Mouse (Mus musculus): ENCODE measurements around the gene Tspoap1. TPM values are rescaled to one million over a fixed set of nuclear protein-coding genes. Genes with fewer than 3 reads are reported as not detected.

The Tspoap1 gene
- polyA plus RNA-seq, 1 experiment from 2014 or later: 33.0 TPM

GRCm38 (mm10) chr11:87805448-87805847, 45.1 kb downstream of the Tspoap1 start:
- Histone ChIP-seq H3K9ac (no peak overlapping the region), H3K27me3 (0 out of 2 replicates have a peak, but pooled peaks cover 2% of the 10 kb centered on the region), H3K36me3 (replicated peaks) (no peaks in the 10 kb centered on the region), H3K4me3 (replicated peaks) (no peak overlapping the region), H3K4me1 (no peaks in the 10 kb centered on the region), H3K4me2 (no peak overlapping the region), H3K27ac (no peak overlapping the region), H3K9me3 (no peaks in the 10 kb centered on the region)
- WGBS: 56% methylated on average over 1 of the region's 1 CpGs
- no peak for ATAC-seq (ENCODE audit: low FRiP score)

- H3K4me3 ChIP-seq (replicated peaks): no peak overlapping the region
- WGBS: 88% methylated on average over 6 of the region's 6 CpGs
- no peaks in the 10 kb centered on the region for H3K36me3 ChIP-seq (replicated peaks)
- H3K27ac ChIP-seq: no peak overlapping the region
- H3K4me2 ChIP-seq: no peak overlapping the region
- no peaks in the 10 kb centered on the region for H3K27me3 ChIP-seq
- H3K9me3 ChIP-seq: no peaks in the 10 kb centered on the region
- no peak overlapping the region for H3K9ac ChIP-seq
- peaks cover 5% of the 10 kb centered on the region for H3K4me1 ChIP-seq
- no peak for ATAC-seq (ENCODE audit: low FRiP score)
These were observed 47.1 kb downstream of the Tspoap1 start for GRCm38 (mm10) chr11:87807433-87807832.

DNA sequence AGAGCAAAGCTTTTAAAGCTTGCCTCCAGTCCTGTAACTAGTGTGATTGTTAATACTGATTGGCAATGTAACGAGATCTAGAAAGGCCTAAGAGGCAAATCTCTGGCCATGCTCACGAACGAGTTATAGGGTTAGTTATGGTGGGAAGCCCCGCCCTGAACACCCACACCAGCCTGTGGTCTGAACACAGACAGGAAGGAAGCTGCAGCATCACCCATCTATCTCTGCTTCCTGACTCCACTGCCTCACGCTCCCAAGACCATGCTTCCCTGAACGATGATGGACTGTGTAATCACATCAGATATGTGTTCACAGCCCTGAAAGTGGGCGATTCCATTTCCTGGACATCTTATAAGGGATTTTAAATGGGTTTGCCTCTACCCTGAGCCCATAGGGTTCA, 47.9 kb downstream of the Tspoap1 start:
- 83% methylated on average over 7 of the region's 7 CpGs for WGBS

DNA sequence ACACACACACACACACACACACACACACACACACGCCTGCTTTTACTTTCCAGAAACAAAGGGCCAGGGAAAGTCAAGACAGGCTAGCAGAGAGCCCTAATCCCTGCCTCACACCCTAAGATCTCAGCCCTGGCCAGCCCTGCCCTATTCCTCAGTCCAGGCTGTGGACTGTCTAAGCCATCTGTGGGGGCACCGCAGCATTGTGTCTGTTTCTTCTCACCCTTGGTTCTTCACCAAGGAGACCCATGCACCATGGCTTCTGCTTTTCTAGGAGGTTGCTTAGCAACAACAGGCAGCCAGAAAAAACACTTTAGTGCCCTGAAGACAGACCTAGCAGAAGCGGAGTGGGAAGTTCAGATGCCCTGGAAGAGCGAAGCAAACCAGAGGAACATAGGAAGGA, 51.1 kb downstream of the Tspoap1 start:
- no peaks in the 10 kb centered on the region for H3K36me3 ChIP-seq (replicated peaks)
- no peaks in the 10 kb centered on the region for H3K9me3 ChIP-seq
- H3K27ac ChIP-seq: no peak overlapping the region
- H3K4me2 ChIP-seq: no peak overlapping the region
- H3K9ac ChIP-seq: no peak overlapping the region
- no peak for ATAC-seq (ENCODE audit: low FRiP score)
- H3K4me3 ChIP-seq (replicated peaks): no peak overlapping the region
- peaks cover 5% of the 10 kb centered on the region; the same call in 1 of the 2 replicates for H3K27me3 ChIP-seq
- WGBS: 62% methylated on average over 4 of the region's 4 CpGs
- H3K4me1 ChIP-seq: peaks cover 5% of the 10 kb centered on the region

More for the DNA sequence above, 47.9 kb downstream of the Tspoap1 start:
- H3K27ac ChIP-seq: no peak overlapping the region
- ATAC-seq (ENCODE audit: low FRiP score): no peak
- no peaks in the 10 kb centered on the region for H3K36me3 ChIP-seq (replicated peaks)
- H3K9me3 ChIP-seq: no peaks in the 10 kb centered on the region
- peaks cover 5% of the 10 kb centered on the region for H3K4me1 ChIP-seq
- H3K27me3 ChIP-seq: no peaks in the 10 kb centered on the region
- H3K9ac ChIP-seq: no peak overlapping the region
- H3K4me3 ChIP-seq (replicated peaks): no peak overlapping the region
- H3K4me2 ChIP-seq: no peak overlapping the region

GRCm38 (mm10) chr11:87814831-87815230, 54.5 kb downstream of the Tspoap1 start:
- Histone ChIP-seq H3K27me3 (peaks cover 12% of the 10 kb centered on the region; the same call in 1 of the 2 replicates), H3K9ac (no peak overlapping the region), H3K27ac (no peak overlapping the region), H3K9me3 (no peaks in the 10 kb centered on the region), H3K4me2 (no peak overlapping the region), H3K4me3 (replicated peaks) (no peak overlapping the region), H3K36me3 (replicated peaks) (no peaks in the 10 kb centered on the region), H3K4me1 (peaks cover 10% of the 10 kb centered on the region)
- WGBS: 70% methylated on average over 8 of the region's 8 CpGs
- no peak for ATAC-seq (ENCODE audit: low FRiP score)

DNA sequence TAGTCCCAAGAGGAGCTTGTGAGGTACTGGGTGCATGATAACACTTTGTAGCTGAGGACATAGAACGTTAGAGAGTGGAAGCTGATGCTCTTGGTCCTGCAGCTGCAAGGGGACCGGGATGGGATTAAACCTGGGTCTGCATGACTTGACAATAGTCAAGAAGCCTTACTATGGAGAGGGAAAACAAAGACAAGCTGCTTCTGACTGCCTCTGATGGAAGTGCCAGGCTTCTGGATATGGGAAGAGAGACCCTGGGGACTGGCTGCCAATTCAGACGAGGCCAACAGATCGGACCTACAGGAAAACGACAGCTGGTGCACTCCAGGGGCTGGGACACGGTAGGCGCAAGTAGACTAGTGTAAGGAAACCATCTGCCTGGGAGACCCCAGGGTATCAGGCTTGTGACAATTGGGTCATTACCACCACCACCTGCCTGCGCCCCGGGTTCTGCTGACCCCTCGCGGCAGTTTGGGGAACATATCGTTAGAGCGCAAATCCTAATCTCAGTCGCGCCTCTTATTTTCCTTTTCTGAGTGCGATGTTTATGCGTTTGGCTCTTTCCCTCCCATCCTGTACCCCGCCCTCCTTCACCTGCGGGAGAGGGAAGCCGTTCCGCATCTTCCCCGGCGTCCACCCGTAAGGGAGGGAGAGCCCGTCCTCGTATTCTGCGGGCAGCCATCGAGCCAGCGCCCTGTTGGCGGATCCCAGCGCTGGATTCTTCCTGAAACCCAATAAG, 56.5 kb downstream of the Tspoap1 start:
- Histone ChIP-seq H3K4me1 (peaks cover 5% of the 10 kb centered on the region; the same call in 1 of the 2 replicates), H3K27me3 (peaks cover 12% of the 10 kb centered on the region; the same call in 1 of the 2 replicates), H3K4me3 (replicated peaks) (peak overlapping the region; percentile 39), H3K9me3 (no peaks in the 10 kb centered on the region), H3K27ac (peak overlapping the region; percentile 31), H3K4me2 (peak overlapping the region; percentile 63), H3K36me3 (replicated peaks) (no peaks in the 10 kb centered on the region), H3K9ac (peak overlapping the region; percentile 55)
- peak; percentile 82 for ATAC-seq (ENCODE audit: low FRiP score)
- 4% methylated on average over 31 of the region's 31 CpGs for WGBS

GRCm38 (mm10) chr11:87817443-87817773, 57.1 kb downstream of the Tspoap1 start:
- Histone ChIP-seq H3K36me3 (replicated peaks) (no peaks in the 10 kb centered on the region), H3K27ac (no peak overlapping the region), H3K4me1 (peaks cover 5% of the 10 kb centered on the region; the same call in 1 of the 2 replicates), H3K27me3 (peaks cover 12% of the 10 kb centered on the region; the same call in 1 of the 2 replicates), H3K4me2 (peak overlapping the region; percentile 63), H3K9me3 (no peaks in the 10 kb centered on the region), H3K4me3 (replicated peaks) (peak overlapping the region; percentile 39), H3K9ac (peak overlapping the region; percentile 55)
- 34% methylated on average over 4 of the region's 4 CpGs for WGBS
- peak; percentile 17; the same call in 1 of the 2 replicates for ATAC-seq (ENCODE audit: low FRiP score)

GRCm38 (mm10) chr11:87821502-87821901, 61.2 kb downstream of the Tspoap1 start:
- no peak for ATAC-seq (ENCODE audit: low FRiP score)
- no peaks in the 10 kb centered on the region for H3K9me3 ChIP-seq
- 0 out of 2 replicates have a peak, but pooled peaks cover 7% of the 10 kb centered on the region for H3K27me3 ChIP-seq
- 49% methylated on average over 5 of the region's 5 CpGs for WGBS
- H3K9ac ChIP-seq: no peak overlapping the region
- H3K27ac ChIP-seq: no peak overlapping the region
- no peak overlapping the region for H3K4me2 ChIP-seq
- H3K4me1 ChIP-seq: peaks cover 5% of the 10 kb centered on the region; the same call in 1 of the 2 replicates
- H3K36me3 ChIP-seq (replicated peaks): no peaks in the 10 kb centered on the region
- no peak overlapping the region for H3K4me3 ChIP-seq (replicated peaks)

DNA sequence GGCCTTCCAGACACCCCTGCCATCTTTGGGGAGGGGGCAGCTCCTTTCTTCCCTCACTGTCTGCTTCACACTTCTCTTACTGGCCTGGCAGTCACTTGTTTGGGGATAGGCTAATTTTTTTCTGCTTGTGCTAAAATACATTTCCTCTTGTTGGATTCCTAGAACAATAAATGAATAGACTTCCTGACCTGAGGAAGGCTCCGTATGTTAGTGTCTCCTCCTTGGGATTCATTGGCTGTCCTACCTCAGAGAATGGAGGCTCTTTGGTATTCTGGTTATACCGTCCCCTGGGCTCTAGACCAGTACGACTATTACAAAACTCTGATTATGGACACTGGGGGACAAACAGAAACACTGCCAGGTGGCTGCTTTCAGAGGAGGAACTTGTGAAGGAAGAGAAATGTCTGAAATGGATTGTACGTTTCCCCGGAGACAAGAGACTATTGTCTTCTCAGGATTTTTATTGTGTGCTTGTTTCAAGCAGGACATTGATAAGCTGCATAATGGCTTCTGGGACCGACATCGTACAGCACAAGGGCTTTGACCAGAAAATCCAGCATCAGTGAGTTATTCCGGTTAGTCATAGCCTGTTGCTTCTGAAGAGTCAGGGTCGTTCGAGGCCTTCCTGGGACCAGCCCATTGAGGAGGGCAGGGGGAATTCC, 68.0 kb downstream of the Tspoap1 start, which contains the start of gene Lpo:
TSS of gene Lpo (minus strand) at position 51 of the 662 bp plus-strand sequence.
- H3K4me2 ChIP-seq: no peak within 1 kb of the TSS
- no peak within 1 kb of the TSS for H3K9ac ChIP-seq
- no peak within 1 kb of the TSS for H3K4me3 ChIP-seq (replicated peaks)
- WGBS: 28% methylated on average over 10 of the region's 10 CpGs
- no peaks in the 10 kb centered on the region for H3K36me3 ChIP-seq (replicated peaks)
- ATAC-seq (ENCODE audit: low FRiP score): no peak
- H3K9me3 ChIP-seq: no peaks in the 10 kb centered on the region
- peaks cover 11% of the 10 kb centered on the region for H3K4me1 ChIP-seq
- H3K27ac ChIP-seq: no peak within 1 kb of the TSS
- peaks cover 3% of the 10 kb centered on the region; the same call in 1 of the 2 replicates for H3K27me3 ChIP-seq

MicroRNAs encoded within 50 kb of the gene (microRNA counts, 519-probe panel; counts per million panel counts)
- microRNA mmu-miR-142-3p: 3,725 counts per million, percentile 38 among the panel's probes with 10 or more counts
- 3,577 counts per million, percentile 35 among the panel's probes with 10 or more counts for microRNA mmu-miR-142-5p

Small RNAs within 50 kb of the gene (microRNA-seq; reads per million reads assigned to microRNA genes)
- gene Mir142: not detected
- gene Mir142b: not detected

Other genes starting within 250 kb of the Tspoap1 start
- not detected in 2 replicates for gene Gm11492, start 193.9 kb upstream of the Tspoap1 start, polyA plus RNA-seq (2016; fragmentation: Nextera tagmentation; extraction: Ambion mirVana)
- gene Sept4, start 191.6 kb upstream of the Tspoap1 start, polyA plus RNA-seq (2016; fragmentation: Nextera tagmentation; extraction: Ambion mirVana): 8.1 and 8.3 TPM in 2 replicates
- 71.4 and 75.2 TPM in 2 replicates for gene Mtmr4, start 168.4 kb upstream of the Tspoap1 start, polyA plus RNA-seq (2016; fragmentation: Nextera tagmentation; extraction: Ambion mirVana)
- 0.40 and 0.49 TPM in 2 replicates for gene Hsf5, start 143.4 kb upstream of the Tspoap1 start, polyA plus RNA-seq (2016; fragmentation: Nextera tagmentation; extraction: Ambion mirVana)
- gene Rnf43, start 97.8 kb upstream of the Tspoap1 start, polyA plus RNA-seq (2016; fragmentation: Nextera tagmentation; extraction: Ambion mirVana): 1.4 and 1.8 TPM in 2 replicates
- 118 and 137 TPM in 2 replicates for gene Supt4a, start 23.0 kb upstream of the Tspoap1 start, polyA plus RNA-seq (2016; fragmentation: Nextera tagmentation; extraction: Ambion mirVana)
- 0.92 and 1.1 TPM in 2 replicates for gene Mpo, start 33.0 kb downstream of the Tspoap1 start, polyA plus RNA-seq (2016; fragmentation: Nextera tagmentation; extraction: Ambion mirVana)
- gene Lpo, start 67.7 kb downstream of the Tspoap1 start, polyA plus RNA-seq (2016; fragmentation: Nextera tagmentation; extraction: Ambion mirVana): 0.19 and 0.33 TPM in 2 replicates
- 16.0 and 19.6 TPM in 2 replicates for gene Mks1, start 92.7 kb downstream of the Tspoap1 start, polyA plus RNA-seq (2016; fragmentation: Nextera tagmentation; extraction: Ambion mirVana)
- 0.14 and 0.20 TPM in 2 replicates for gene Epx, start 115.0 kb downstream of the Tspoap1 start, polyA plus RNA-seq (2016; fragmentation: Nextera tagmentation; extraction: Ambion mirVana)
- gene Olfr462, start 131.7 kb downstream of the Tspoap1 start, polyA plus RNA-seq (2016; fragmentation: Nextera tagmentation; extraction: Ambion mirVana): not detected in 2 replicates
- gene Olfr463, start 136.8 kb downstream of the Tspoap1 start, polyA plus RNA-seq (2016; fragmentation: Nextera tagmentation; extraction: Ambion mirVana): not detected in 2 replicates
- gene Olfr464, start 160.4 kb downstream of the Tspoap1 start, polyA plus RNA-seq (2016; fragmentation: Nextera tagmentation; extraction: Ambion mirVana): not detected in 2 replicates
- 34.7 and 36.2 TPM in 2 replicates for gene Dynll2, start 227.0 kb downstream of the Tspoap1 start, polyA plus RNA-seq (2016; fragmentation: Nextera tagmentation; extraction: Ambion mirVana)

Data from forebrain, embryonic 12.5 days (tissue).